Mouse (Mus musculus): ENCODE measurements around the gene Pold1. TPM values are rescaled to one million over a fixed set of nuclear protein-coding genes. Genes with fewer than 3 reads are reported as not detected.
A peak's percentile ranks its signal among the peaks of the same experiment; 100 is the strongest.

Pold1 gene
- polyA plus RNA-seq, 1 experiment from 2014 or later: 69.5 TPM

- no peaks in the 10 kb centered on the region for H3K27me3 ChIP-seq (ENCODE audit: control insufficient read depth, insufficient read depth, low read length)
- H3K4me2 ChIP-seq (replicated peaks; ENCODE audit: low read depth, low read length): no peak overlapping the region
- H3K4me3 ChIP-seq (ENCODE audit: low read length): no peak overlapping the region
- no peaks in the 10 kb centered on the region for H3K4me1 ChIP-seq (ENCODE audit: control insufficient read depth, insufficient read depth, low read length)
- no peak for ATAC-seq (ENCODE audit: low FRiP score, low TSS enrichment)
- H3K9ac ChIP-seq (ENCODE audit: low read depth, low read length): no peak overlapping the region
- H3K36me3 ChIP-seq (ENCODE audit: control insufficient read depth, insufficient read depth, low read length): peaks cover 66% of the 10 kb centered on the region
- H3K27ac ChIP-seq (ENCODE audit: low read depth, low read length): no peak overlapping the region
- no peaks in the 10 kb centered on the region for H3K9me3 ChIP-seq (ENCODE audit: control insufficient read depth, low read length)
- 90% methylated on average over 13 of the region's 13 CpGs for WGBS
These were observed 14.4 kb downstream of the Pold1 start for GRCm38 (mm10) chr7:44534242-44534641.

GRCm38 (mm10) chr7:44533746-44534045 lies 15.0 kb downstream of the Pold1 start:
- ATAC-seq (ENCODE audit: low FRiP score, low TSS enrichment): no peak
- no peak overlapping the region for H3K27ac ChIP-seq (ENCODE audit: low read depth, low read length)
- no peak overlapping the region for H3K4me2 ChIP-seq (replicated peaks; ENCODE audit: low read depth, low read length)
- peaks cover 61% of the 10 kb centered on the region for H3K36me3 ChIP-seq (ENCODE audit: control insufficient read depth, insufficient read depth, low read length)
- no peak overlapping the region for H3K4me3 ChIP-seq (ENCODE audit: low read length)
- WGBS: 84% methylated on average over 12 of the region's 12 CpGs
- H3K9me3 ChIP-seq (ENCODE audit: control insufficient read depth, low read length): no peaks in the 10 kb centered on the region
- no peak overlapping the region for H3K9ac ChIP-seq (ENCODE audit: low read depth, low read length)
- no peaks in the 10 kb centered on the region for H3K4me1 ChIP-seq (ENCODE audit: control insufficient read depth, insufficient read depth, low read length)
- H3K27me3 ChIP-seq (ENCODE audit: control insufficient read depth, insufficient read depth, low read length): 0 out of 2 replicates have a peak, but pooled peaks cover 1% of the 10 kb centered on the region

- Histone ChIP-seq H3K36me3 (ENCODE audit: control insufficient read depth, insufficient read depth, low read length) (peaks cover 56% of the 10 kb centered on the region), H3K4me3 (ENCODE audit: low read length) (no peak overlapping the region)
- no peak for ATAC-seq (ENCODE audit: low FRiP score, low TSS enrichment)
These were observed 15.5 kb downstream of the Pold1 start for GRCm38 (mm10) chr7:44532918-44533745.

GRCm38 (mm10) chr7:44531946-44532732 lies 16.5 kb downstream of the Pold1 start, which contains the start of gene Spib:
TSS of gene Spib (minus strand) at chr7:44532071.
- 86% methylated on average over 4 of the region's 4 CpGs for WGBS
- Histone ChIP-seq H3K4me3 (ENCODE audit: low read length) (no peak within 1 kb of the TSS), H3K9ac (ENCODE audit: low read depth, low read length) (no peak within 1 kb of the TSS), H3K4me1 (ENCODE audit: control insufficient read depth, insufficient read depth, low read length) (0 out of 2 replicates have a peak, but pooled peaks cover 6% of the 10 kb centered on the region), H3K9me3 (ENCODE audit: control insufficient read depth, low read length) (no peaks in the 10 kb centered on the region), H3K36me3 (ENCODE audit: control insufficient read depth, insufficient read depth, low read length) (peaks cover 46% of the 10 kb centered on the region), H3K4me2 (replicated peaks; ENCODE audit: low read depth, low read length) (no peak within 1 kb of the TSS), H3K27me3 (ENCODE audit: control insufficient read depth, insufficient read depth, low read length) (0 out of 2 replicates have a peak, but pooled peaks cover 7% of the 10 kb centered on the region), H3K27ac (ENCODE audit: low read depth, low read length) (no peak within 1 kb of the TSS)
- no peak for ATAC-seq (ENCODE audit: low FRiP score, low TSS enrichment)

More at GRCm38 (mm10) chr7:44532918-44533745, 15.5 kb downstream of the Pold1 start:
- no peaks in the 10 kb centered on the region for H3K9me3 ChIP-seq (ENCODE audit: control insufficient read depth, low read length)
- WGBS: 78% methylated on average over 29 of the region's 29 CpGs
- no peak overlapping the region for H3K9ac ChIP-seq (ENCODE audit: low read depth, low read length)
- H3K27me3 ChIP-seq (ENCODE audit: control insufficient read depth, insufficient read depth, low read length): 0 out of 2 replicates have a peak, but pooled peaks cover 3% of the 10 kb centered on the region
- H3K27ac ChIP-seq (ENCODE audit: low read depth, low read length): no peak overlapping the region
- H3K4me1 ChIP-seq (ENCODE audit: control insufficient read depth, insufficient read depth, low read length): 0 out of 2 replicates have a peak, but pooled peaks cover under 1% of the 10 kb centered on the region
- no peak overlapping the region for H3K4me2 ChIP-seq (replicated peaks; ENCODE audit: low read depth, low read length)

GRCm38 (mm10) chr7:44531207-44531606 lies 17.4 kb downstream of the Pold1 start:
- 0 out of 2 replicates have a peak, but pooled peaks cover 7% of the 10 kb centered on the region for H3K27me3 ChIP-seq (ENCODE audit: control insufficient read depth, insufficient read depth, low read length)
- ATAC-seq (ENCODE audit: low FRiP score, low TSS enrichment): no peak
- H3K9me3 ChIP-seq (ENCODE audit: control insufficient read depth, low read length): no peaks in the 10 kb centered on the region
- peaks cover 36% of the 10 kb centered on the region for H3K36me3 ChIP-seq (ENCODE audit: control insufficient read depth, insufficient read depth, low read length)
- H3K4me3 ChIP-seq (ENCODE audit: low read length): no peak overlapping the region
- no peak overlapping the region for H3K4me2 ChIP-seq (replicated peaks; ENCODE audit: low read depth, low read length)
- no peak overlapping the region for H3K9ac ChIP-seq (ENCODE audit: low read depth, low read length)
- 0 out of 2 replicates have a peak, but pooled peaks cover 6% of the 10 kb centered on the region for H3K4me1 ChIP-seq (ENCODE audit: control insufficient read depth, insufficient read depth, low read length)
- WGBS: 33% methylated on average over 5 of the region's 5 CpGs
- H3K27ac ChIP-seq (ENCODE audit: low read depth, low read length): no peak overlapping the region

- Histone ChIP-seq H3K4me3 (ENCODE audit: low read length) (no peak overlapping the region), H3K9ac (ENCODE audit: low read depth, low read length) (no peak overlapping the region), H3K27me3 (ENCODE audit: control insufficient read depth, insufficient read depth, low read length) (0 out of 2 replicates have a peak, but pooled peaks cover 7% of the 10 kb centered on the region), H3K9me3 (ENCODE audit: control insufficient read depth, low read length) (no peaks in the 10 kb centered on the region), H3K36me3 (ENCODE audit: control insufficient read depth, insufficient read depth, low read length) (peaks cover 29% of the 10 kb centered on the region), H3K27ac (ENCODE audit: low read depth, low read length) (no peak overlapping the region), H3K4me2 (replicated peaks; ENCODE audit: low read depth, low read length) (no peak overlapping the region), H3K4me1 (ENCODE audit: control insufficient read depth, insufficient read depth, low read length) (0 out of 2 replicates have a peak, but pooled peaks cover 6% of the 10 kb centered on the region)
- 77% methylated on average over 3 of the region's 3 CpGs for WGBS
- ATAC-seq (ENCODE audit: low FRiP score, low TSS enrichment): no peak
These were observed 18.1 kb downstream of the Pold1 start for GRCm38 (mm10) chr7:44530507-44530906.

- Histone ChIP-seq H3K4me2 (replicated peaks; ENCODE audit: low read depth, low read length) (no peak overlapping the region), H3K9ac (ENCODE audit: low read depth, low read length) (no peak overlapping the region), H3K9me3 (ENCODE audit: control insufficient read depth, low read length) (no peaks in the 10 kb centered on the region), H3K27ac (ENCODE audit: low read depth, low read length) (no peak overlapping the region), H3K4me3 (ENCODE audit: low read length) (no peak overlapping the region), H3K36me3 (ENCODE audit: control insufficient read depth, insufficient read depth, low read length) (peaks cover 21% of the 10 kb centered on the region), H3K4me1 (ENCODE audit: control insufficient read depth, insufficient read depth, low read length) (peaks cover 6% of the 10 kb centered on the region; the same call in 1 of the 2 replicates), H3K27me3 (ENCODE audit: control insufficient read depth, insufficient read depth, low read length) (peaks cover 9% of the 10 kb centered on the region)
- ATAC-seq (ENCODE audit: low FRiP score, low TSS enrichment): no peak
- 66% methylated on average over 5 of the region's 5 CpGs for WGBS
These were observed 19.1 kb downstream of the Pold1 start for GRCm38 (mm10) chr7:44529518-44529917.

GRCm38 (mm10) chr7:44527483-44528398 lies 20.9 kb downstream of the Pold1 start:
- H3K36me3 ChIP-seq (ENCODE audit: control insufficient read depth, insufficient read depth, low read length): peaks cover 4% of the 10 kb centered on the region; the same call in 1 of the 2 replicates
- H3K4me2 ChIP-seq (replicated peaks; ENCODE audit: low read depth, low read length): peak overlapping the region; percentile 74
- ATAC-seq (ENCODE audit: low FRiP score, low TSS enrichment): peak; percentile 54
- H3K9ac ChIP-seq (ENCODE audit: low read depth, low read length): peak overlapping the region; percentile 50
- 5% methylated on average over 40 of the region's 40 CpGs for WGBS
- H3K4me1 ChIP-seq (ENCODE audit: control insufficient read depth, insufficient read depth, low read length): peaks cover 6% of the 10 kb centered on the region; the same call in 1 of the 2 replicates
- peaks cover 22% of the 10 kb centered on the region for H3K27me3 ChIP-seq (ENCODE audit: control insufficient read depth, insufficient read depth, low read length)
- no peaks in the 10 kb centered on the region for H3K9me3 ChIP-seq (ENCODE audit: control insufficient read depth, low read length)
- peak overlapping the region; percentile 38 for H3K4me3 ChIP-seq (ENCODE audit: low read length)
- H3K27ac ChIP-seq (ENCODE audit: low read depth, low read length): no peak overlapping the region

All from kidney, embryonic 14.5 days (tissue).